Mouse (Mus musculus) embryonic stem cell, embryonic (primary cell): ENCODE measurements around the gene Aff4.

Experiments used
- CTCF ChIA-PET, 4 experiments: fragments of 300-600 bp in 2 of 4; fragments of 350-600 bp in 2 of 4; sonication (Branson Sonifier 250); formaldehyde crosslinking; loops; one replicate each; lab custom pipeline; 2022; ENCODE audit warnings: inconsistent platforms in 2 of 4; lab: Charles Lee
- POLR2A ChIA-PET, 4 experiments: fragments of 300-600 bp in 2 of 4; fragments of 350-600 bp in 2 of 4; sonication (Branson Sonifier 250); formaldehyde crosslinking; loops; one replicate each; lab custom pipeline; 2022; ENCODE audit warnings: antibody characterized with exemption in 4 of 4, inconsistent platforms in 1 of 4; lab: Charles Lee

Gene Aff4

GRCm38 (mm10) chr11:53378918-53379317 is 28.3 kb downstream of the Aff4 start:
- CTCF ChIA-PET, result interaction anchor here in 1 of 4 experiments (0.6 kb wide), 1 partner anchor 11 kb away, joined by 8 read pairs; no protein-coding TSS in a partner anchor

GRCm38 (mm10) chr11:53383758-53384428 is 33.3 kb downstream of the Aff4 start:
- CTCF ChIA-PET, result no interaction called here

More at GRCm38 (mm10) chr11:53378918-53379317, 28.3 kb downstream of the Aff4 start:
- POLR2A ChIA-PET, result interaction anchor here in 1 of 4 experiments (1.0 to 1.1 kb wide), 2 partner anchors 14 to 48 kb away, joined by 3 to 5 read pairs; no protein-coding TSS in a partner anchor

DNA sequence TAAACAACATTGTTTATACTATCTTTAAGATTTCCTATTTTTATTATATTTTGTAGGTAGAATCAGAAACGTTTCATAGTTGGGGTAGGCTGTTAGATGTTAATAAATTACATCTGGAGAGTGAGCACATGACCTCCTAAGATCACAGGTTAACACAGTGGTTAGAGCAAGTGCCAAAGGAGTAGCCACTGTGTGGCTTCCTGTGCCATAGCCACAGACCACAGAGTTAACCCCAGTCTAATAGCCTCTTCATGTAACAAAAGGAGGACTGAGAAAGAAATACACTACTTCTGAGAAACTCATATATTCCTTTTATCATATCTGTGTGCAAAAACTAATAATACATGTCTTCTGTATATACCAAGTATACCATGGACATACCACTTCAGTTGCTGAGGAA is 43.2 kb downstream of the Aff4 start:
- CTCF ChIA-PET, result interaction anchor here in 1 of 4 experiments (1.1 kb wide), 1 partner anchor 18 kb away, joined by 3 read pairs; no protein-coding TSS in a partner anchor
- POLR2A ChIA-PET, result interaction anchor here in 2 of 4 experiments (0.5 to 2.0 kb wide), 7 partner anchors 17 to 121 kb away, joined by 3 to 7 read pairs (median 5); partner anchors contain the start of gene Hspa4 (in 2 of the 2)

More at GRCm38 (mm10) chr11:53383758-53384428, 33.3 kb downstream of the Aff4 start:
- POLR2A ChIA-PET, result interaction anchor here in 1 of 4 experiments (0.7 to 1.7 kb wide), 3 partner anchors 11 to 54 kb away, joined by 4 read pairs; no protein-coding TSS in a partner anchor

GRCm38 (mm10) chr11:53403638-53404037 is 53.0 kb downstream of the Aff4 start:
- ChIA-PET POLR2A (interaction anchor here in 2 of 4 experiments (0.6 to 1.9 kb wide), 5 partner anchors 12 to 284 kb away, joined by 3 to 5 read pairs (median 4); no protein-coding TSS in a partner anchor), CTCF (no interaction called here)

DNA sequence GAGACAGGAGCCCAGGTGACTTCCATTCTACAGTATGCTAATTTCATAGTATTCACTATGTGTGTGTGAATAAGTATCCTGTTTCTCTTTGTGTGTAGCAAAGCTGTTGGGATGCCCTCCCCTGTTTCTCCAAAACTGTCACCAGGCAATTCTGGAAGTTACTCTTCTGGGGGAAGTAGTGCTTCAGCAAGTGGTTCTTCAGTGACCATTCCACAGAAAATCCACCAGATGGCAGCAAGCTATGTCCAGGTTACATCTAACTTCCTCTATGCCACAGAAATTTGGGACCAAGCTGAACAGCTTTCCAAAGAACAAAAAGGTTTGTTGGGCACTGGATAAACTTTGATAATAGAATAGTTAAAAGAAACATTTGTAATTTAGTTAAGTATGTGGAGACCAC is 61.1 kb downstream of the Aff4 start:
- CTCF ChIA-PET, result interaction anchor here (0.6 to 1.5 kb wide), 17 partner anchors 8 to 185 kb away, joined by 3 to 7 read pairs (median 4); partner anchors contain the start of genes Gdf9 (in 2 of the 4), Uqcrq (in 2 of the 4), Gm10447 (in 1 of the 4) and Shroom1 (in 1 of the 4)
- POLR2A ChIA-PET, result interaction anchor here in 3 of 4 experiments (0.6 to 4.8 kb wide), 11 partner anchors 12 to 153 kb away, joined by 3 to 25 read pairs (median 3); partner anchors contain the start of genes Gdf9 (in 2 of the 3) and Uqcrq (in 2 of the 3)

DNA sequence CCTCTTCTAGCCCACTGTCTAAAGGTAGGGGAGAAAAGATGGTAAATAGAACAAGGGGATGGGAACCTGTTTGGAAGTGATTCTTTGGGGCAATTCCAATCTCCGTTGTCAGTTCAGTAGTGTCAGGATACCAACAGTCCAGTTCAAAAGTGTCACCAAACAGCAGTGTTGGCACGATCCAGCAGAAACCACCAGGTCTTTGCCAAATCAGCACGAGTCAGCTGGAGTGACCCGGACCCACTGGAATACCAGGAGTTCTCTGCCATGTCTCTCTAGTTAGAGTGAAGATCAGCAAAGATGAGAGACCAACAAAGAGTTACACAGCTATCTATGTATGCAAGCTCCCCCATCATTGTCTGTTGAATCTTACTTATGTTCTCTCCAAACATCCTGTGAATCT is 63.2 kb downstream of the Aff4 start:
- POLR2A ChIA-PET, result interaction anchor here in 2 of 4 experiments (0.8 to 6.0 kb wide), 3 partner anchors 14 to 17 kb away, joined by 3 to 31 read pairs (median 12); partner anchors contain the start of genes Gdf9 (in 2 of the 2) and Uqcrq (in 2 of the 2)
- CTCF ChIA-PET, result no interaction called here

DNA sequence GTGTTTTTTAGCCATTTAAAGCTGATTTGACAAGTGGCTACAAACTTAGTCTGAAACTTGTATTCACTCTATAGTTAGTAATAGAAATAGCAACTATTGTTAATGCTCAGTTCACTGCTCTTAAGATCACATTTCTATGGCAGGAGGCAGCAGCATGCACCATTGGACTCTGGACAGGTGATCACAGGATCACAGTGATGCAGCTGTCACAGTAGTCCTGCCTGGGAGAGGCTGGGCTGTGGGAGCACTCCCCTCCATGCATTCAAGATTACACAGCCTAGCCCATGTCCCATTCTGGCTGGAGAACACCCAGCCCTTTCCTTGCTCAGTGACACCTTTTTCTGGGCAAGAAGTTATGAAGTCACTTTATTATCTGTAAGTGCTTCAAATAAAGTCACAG is 67.4 kb downstream of the Aff4 start:
- ChIA-PET CTCF (interaction anchor here in 1 of 4 experiments (1.1 kb wide), 1 partner anchor 49 kb away, joined by 3 read pairs; no protein-coding TSS in a partner anchor), POLR2A (interaction anchor here in 2 of 4 experiments (0.7 to 6.0 kb wide), 6 partner anchors 11 to 74 kb away, joined by 3 to 31 read pairs (median 4); partner anchors contain the start of genes Gdf9 (in 1 of the 2) and Uqcrq (in 1 of the 2))

DNA sequence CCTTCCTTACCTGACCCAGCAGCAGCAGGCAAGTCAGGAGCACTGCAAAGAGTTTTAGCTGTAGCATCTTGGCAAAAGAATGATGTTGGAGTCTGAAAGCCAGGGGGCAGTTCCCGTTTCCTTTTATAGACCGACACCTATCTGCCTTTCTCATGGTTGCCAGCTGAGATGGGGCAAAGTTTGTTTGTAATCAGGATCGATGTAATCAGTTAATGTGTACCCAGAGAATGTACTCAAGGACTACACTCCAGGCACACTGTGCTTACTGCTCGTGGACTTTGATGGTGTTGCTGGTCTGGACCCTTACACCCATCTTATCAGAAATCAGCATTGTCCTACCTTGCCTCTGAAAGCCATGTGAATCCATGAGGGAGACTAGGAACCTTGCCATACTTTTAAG is 72.4 kb downstream of the Aff4 start, which contains the start of gene Leap2:
Leap2 (minus strand) TSS at position 135 of the 400 bp plus-strand sequence.
- CTCF ChIA-PET, result no interaction called here
- POLR2A ChIA-PET, result interaction anchor here in 3 of 4 experiments (0.6 to 1.6 kb wide), 7 partner anchors 8 to 151 kb away, joined by 3 to 5 read pairs (median 3); partner anchors contain the start of genes Gdf9 (in 1 of the 3) and Uqcrq (in 1 of the 3)

GRCm38 (mm10) chr11:53424826-53425225 is 74.2 kb downstream of the Aff4 start:
- ChIA-PET CTCF (no interaction called here), POLR2A (interaction anchor here in 1 of 4 experiments (0.8 to 2.1 kb wide), 4 partner anchors 26 to 124 kb away, joined by 3 to 7 read pairs (median 6); no protein-coding TSS in a partner anchor)

DNA sequence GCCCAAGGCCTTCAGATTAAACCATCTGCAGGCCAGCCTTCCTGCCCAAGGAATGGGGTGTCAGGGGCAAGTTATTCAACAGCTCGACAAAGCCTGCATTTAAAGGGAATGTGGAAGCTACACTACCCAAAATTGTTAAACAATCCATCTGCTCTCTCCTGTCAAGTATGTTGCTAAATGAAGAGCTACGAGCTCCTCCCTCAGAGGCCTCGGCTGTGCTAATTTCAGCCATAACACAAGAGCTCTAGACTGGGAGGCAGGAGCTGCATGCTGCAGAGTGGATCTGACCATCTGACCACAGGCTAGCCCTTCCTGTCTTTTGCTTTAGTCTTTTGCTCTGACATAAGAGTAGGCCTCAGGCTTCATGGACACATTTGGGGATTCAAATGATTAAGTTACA is 74.6 kb downstream of the Aff4 start:
- ChIA-PET POLR2A (interaction anchor here in 1 of 4 experiments (1.2 to 2.1 kb wide), 3 partner anchors 25 to 72 kb away, joined by 3 to 7 read pairs (median 6); no protein-coding TSS in a partner anchor), CTCF (interaction anchor here in 1 of 4 experiments (0.6 kb wide), 2 partner anchors 42 to 196 kb away, joined by 3 read pairs; no protein-coding TSS in a partner anchor)

DNA sequence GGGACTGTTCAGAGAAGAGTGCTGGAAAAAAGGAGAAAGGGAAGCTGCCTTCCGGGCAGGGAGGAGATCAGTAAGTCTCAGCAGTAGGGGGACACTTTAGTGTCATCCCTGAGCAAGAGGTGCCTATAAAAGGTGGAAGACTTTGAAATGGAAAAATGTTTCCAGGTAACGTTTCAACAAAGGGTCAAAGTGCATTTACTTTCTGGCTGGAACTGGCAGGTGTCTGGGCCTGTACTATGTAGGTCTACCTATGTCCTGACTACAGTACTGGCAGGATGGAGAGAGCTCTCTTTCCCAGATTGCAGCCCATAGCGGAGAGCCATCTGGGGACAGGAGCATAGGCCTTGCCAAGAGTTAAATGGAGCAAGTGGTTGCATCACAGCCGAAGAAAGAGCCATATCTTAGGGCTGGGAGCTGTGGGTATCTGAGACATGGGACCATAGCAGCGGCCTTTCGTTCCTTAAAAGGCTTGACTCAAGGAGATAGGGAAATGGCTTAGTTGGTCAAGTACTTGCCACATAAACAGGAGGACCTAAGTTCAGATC is 75.2 kb downstream of the Aff4 start:
- POLR2A ChIA-PET, result interaction anchor here in 2 of 4 experiments (0.6 to 2.1 kb wide), 7 partner anchors 9 to 337 kb away, joined by 3 to 7 read pairs (median 3); no protein-coding TSS in a partner anchor
- CTCF ChIA-PET, result interaction anchor here in 2 of 4 experiments (0.6 to 1.3 kb wide), 4 partner anchors 14 to 195 kb away, joined by 3 to 4 read pairs (median 3); no protein-coding TSS in a partner anchor

DNA sequence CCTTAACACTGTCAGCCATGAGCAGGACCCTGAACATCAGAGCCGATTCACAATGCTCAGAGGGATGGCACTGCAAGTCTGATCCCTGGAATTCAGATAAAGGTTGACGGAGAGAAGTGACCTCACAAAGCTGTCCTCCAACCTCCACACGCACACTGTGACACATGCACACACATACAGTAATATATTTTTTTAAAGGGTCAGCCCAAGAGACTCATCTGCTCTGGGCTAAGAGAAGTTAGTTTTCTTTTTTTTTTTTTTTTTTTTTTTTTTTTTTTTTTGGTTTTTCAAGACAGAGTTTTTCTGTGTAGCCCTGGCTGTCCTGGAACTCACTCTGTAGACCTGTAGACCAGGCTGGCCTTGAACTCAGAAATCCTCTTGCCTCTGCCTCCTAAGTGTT is 76.3 kb downstream of the Aff4 start:
- CTCF ChIA-PET, result interaction anchor here in 1 of 4 experiments (1.3 kb wide), 1 partner anchor 13 kb away, joined by 3 read pairs; no protein-coding TSS in a partner anchor

DNA sequence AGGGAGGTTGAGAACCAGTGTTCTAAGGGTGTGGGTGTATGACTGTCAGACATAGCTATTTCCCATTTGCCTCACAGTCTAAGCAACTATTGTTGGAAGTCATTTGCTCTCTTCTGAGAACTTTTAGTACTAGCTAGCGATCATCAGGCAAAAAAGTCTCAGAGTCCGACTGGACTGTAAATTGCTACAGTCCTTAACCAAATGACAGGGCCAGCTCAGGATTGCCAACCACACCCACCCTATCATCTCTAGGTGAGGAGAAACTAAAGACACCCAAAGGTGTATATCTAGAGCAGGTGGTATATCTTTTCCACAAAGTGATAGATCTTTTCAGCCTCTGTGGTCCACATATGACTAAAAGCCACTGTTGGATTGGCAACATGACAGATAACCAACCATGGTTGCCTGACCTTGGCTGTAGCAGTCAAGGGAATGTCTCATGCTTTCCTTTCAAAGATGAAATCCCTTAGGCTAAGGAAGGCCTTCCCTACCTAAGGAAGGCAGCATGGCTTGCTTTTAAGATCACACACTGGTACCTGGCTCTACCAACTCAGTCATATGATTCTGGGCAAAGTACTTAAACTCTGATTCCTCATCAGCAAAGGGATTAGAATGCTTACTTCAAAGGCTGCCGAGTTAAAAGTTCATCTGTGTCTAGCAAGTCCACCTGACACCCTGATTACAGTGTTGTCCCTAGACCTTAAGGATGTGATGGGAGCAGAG is 77.5 kb downstream of the Aff4 start:
- CTCF ChIA-PET, result no interaction called here
- POLR2A ChIA-PET, result interaction anchor here in 2 of 4 experiments (0.6 to 4.9 kb wide), 12 partner anchors 8 to 129 kb away, joined by 3 to 18 read pairs (median 4); partner anchors contain the start of gene Hspa4 (in 2 of the 2)

More for the DNA sequence above, 76.3 kb downstream of the Aff4 start:
- POLR2A ChIA-PET, result interaction anchor here in 2 of 4 experiments (0.7 to 4.9 kb wide), 16 partner anchors 8 to 1820 kb away, joined by 3 to 18 read pairs (median 4); partner anchors contain the start of genes Hnrnpab (in 1 of the 2) and Hspa4 (in 1 of the 2)

- CTCF ChIA-PET, result interaction anchor here in 1 of 4 experiments (0.6 kb wide), 1 partner anchor 88 kb away, joined by 4 read pairs; no protein-coding TSS in a partner anchor
- POLR2A ChIA-PET, result interaction anchor here in 2 of 4 experiments (0.7 to 4.9 kb wide), 8 partner anchors 10 to 1823 kb away, joined by 3 to 24 read pairs (median 6); no protein-coding TSS in a partner anchor
Measured at GRCm38 (mm10) chr11:53428716-53429057, 78.1 kb downstream of the Aff4 start.

- ChIA-PET POLR2A (interaction anchor here in 2 of 4 experiments (0.7 to 4.9 kb wide), 11 partner anchors 9 to 1824 kb away, joined by 3 to 24 read pairs (median 7); no protein-coding TSS in a partner anchor), CTCF (interaction anchor here in 2 of 4 experiments (0.6 to 0.7 kb wide), 2 partner anchors 58 to 88 kb away, joined by 3 to 4 read pairs; no protein-coding TSS in a partner anchor)
Measured at GRCm38 (mm10) chr11:53429182-53429581, 78.5 kb downstream of the Aff4 start.

- ChIA-PET POLR2A (interaction anchor here (0.6 to 4.9 kb wide), 81 partner anchors 8 to 1991 kb away, joined by 3 to 33 read pairs (median 4); partner anchors contain the start of genes Hspa4 (in 3 of the 4), Zcchc10 (in 3 of the 4), Slc22a21 (in 2 of the 4) and Gm10447 (in 1 of the 4)), CTCF (interaction anchor here (0.6 to 2.2 kb wide), 18 partner anchors 10 to 1034 kb away, joined by 3 to 13 read pairs (median 4); partner anchors contain the start of genes Gm9837 (in 2 of the 4) and 9530068E07Rik (in 1 of the 4))
Measured at GRCm38 (mm10) chr11:53430300-53430669, 79.7 kb downstream of the Aff4 start.
